Mouse (Mus musculus) neural tube, embryonic 14.5 days (tissue): Measurements from ENCODE around the gene Ube2n. TPM values are rescaled to one million over a fixed set of nuclear protein-coding genes. Genes with fewer than 3 reads are reported as not detected.
A peak's percentile ranks its signal among the peaks of the same experiment; 100 is the strongest.

ENCODE experiments used
- ATAC-seq: fragments of 200-750 bp; cut with Nextera tagmentation; 2 replicates; pipeline ENCODE4 v1.8.0; 2017; ENCODE audit warnings: low read depth, mild to moderate bottlenecking, moderate TSS enrichment, moderate library complexity
- H3K27ac ChIP-seq: fragments of 300-500 bp; sonication (generic); 2 replicates; pipeline ENCODE4 v1.5.1; 2014; ENCODE audit warnings: low read depth, mild to moderate bottlenecking, control low read depth, low read length, moderate library complexity, mixed read lengths
- H3K27me3 ChIP-seq: fragments of 300-500 bp; sonication (generic); 2 replicates; pipeline ENCODE4 v1.6.1; 2014; ENCODE audit warnings: low read length; ENCODE audit not compliant: control insufficient read depth, insufficient read depth
- H3K36me3 ChIP-seq: fragments of 300-500 bp; sonication (generic); 2 replicates; pipeline ENCODE4 v1.6.1; 2014; ENCODE audit warnings: low read length, mixed read lengths; ENCODE audit not compliant: control insufficient read depth, insufficient read depth
- H3K4me1 ChIP-seq: fragments of 300-500 bp; sonication (generic); 2 replicates; pipeline ENCODE4 v1.6.1; 2014; ENCODE audit warnings: low read length; ENCODE audit not compliant: control insufficient read depth, insufficient read depth
- H3K4me2 ChIP-seq: fragments of 300-500 bp; sonication (generic); 2 replicates; pipeline ENCODE4 v1.6.1; 2014; ENCODE audit warnings: mild to moderate bottlenecking, low read depth, low read length, control low read depth
- H3K4me3 ChIP-seq: fragments of 300-500 bp; sonication (generic); 2 replicates; pipeline ENCODE4 v1.5.1; 2014; ENCODE audit warnings: low read depth, low read length, control low read depth, mixed read lengths
- H3K9ac ChIP-seq: fragments of 300-500 bp; sonication (generic); replicated peaks from 2 replicates; pipeline ENCODE4 v1.6.1; 2014; ENCODE audit warnings: low read depth, mild to moderate bottlenecking, control low read depth, low read length, mixed read lengths
- H3K9me3 ChIP-seq: fragments of 300-500 bp; sonication (generic); 2 replicates; pipeline ENCODE4 v1.6.1; 2016; ENCODE audit warnings: low read length; ENCODE audit not compliant: control insufficient read depth
- WGBS: fragments of 180-500 bp; shearing (Covaris S2); extraction: QIAGEN DNeasy Blood & Tissue Kit; methylation state at CpG from one replicate; pipeline ENCODE4 v1.1.7; 2014; 5-methylcytosine and 5-hydroxymethylcytosine counted together
- polyA plus RNA-seq: library from polyadenylated mRNA; unstranded; fragments of >200 nt; fragmentation: Nextera tagmentation; extraction: Ambion mirVana; gene quantifications from 2 replicates; pipeline ENCODE4 v1.2.1, GENCODE M21; 2014

Ube2n gene
- polyA plus RNA-seq, 1 experiment from 2014 or later = 376 TPM

DNA sequence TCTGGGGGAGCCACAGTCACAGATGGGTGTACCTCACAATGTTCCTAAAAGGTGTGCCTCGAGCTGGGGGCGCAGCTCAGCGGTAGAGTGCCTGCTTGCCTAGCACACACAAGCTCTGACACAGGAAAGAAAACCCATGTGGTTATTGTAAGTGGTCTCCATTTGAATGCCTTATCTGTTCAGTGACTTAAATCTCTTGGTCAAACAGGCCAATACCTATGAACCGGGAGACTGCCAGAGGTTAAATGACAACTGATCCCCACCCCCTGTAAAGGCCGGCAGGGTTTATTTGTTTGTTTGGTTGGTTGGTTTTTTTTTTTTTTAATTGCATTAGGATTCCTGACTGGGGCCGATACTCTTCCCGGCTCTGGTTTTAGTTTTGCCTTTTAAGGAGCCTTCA is 44.5 kb downstream of the Ube2n start:
- ATAC-seq = no peak
- Histone ChIP-seq H3K9ac (no peak overlapping the region), H3K4me1 (peaks cover 16% of the 10 kb centered on the region; the same call in 1 of the 2 replicates), H3K27me3 (no peaks in the 10 kb centered on the region), H3K9me3 (no peaks in the 10 kb centered on the region), H3K36me3 (no peaks in the 10 kb centered on the region), H3K4me2 (no peak overlapping the region), H3K27ac (no peak overlapping the region), H3K4me3 (no peak overlapping the region)
- WGBS = 83% methylated on average over 7 of the region's 7 CpGs

DNA sequence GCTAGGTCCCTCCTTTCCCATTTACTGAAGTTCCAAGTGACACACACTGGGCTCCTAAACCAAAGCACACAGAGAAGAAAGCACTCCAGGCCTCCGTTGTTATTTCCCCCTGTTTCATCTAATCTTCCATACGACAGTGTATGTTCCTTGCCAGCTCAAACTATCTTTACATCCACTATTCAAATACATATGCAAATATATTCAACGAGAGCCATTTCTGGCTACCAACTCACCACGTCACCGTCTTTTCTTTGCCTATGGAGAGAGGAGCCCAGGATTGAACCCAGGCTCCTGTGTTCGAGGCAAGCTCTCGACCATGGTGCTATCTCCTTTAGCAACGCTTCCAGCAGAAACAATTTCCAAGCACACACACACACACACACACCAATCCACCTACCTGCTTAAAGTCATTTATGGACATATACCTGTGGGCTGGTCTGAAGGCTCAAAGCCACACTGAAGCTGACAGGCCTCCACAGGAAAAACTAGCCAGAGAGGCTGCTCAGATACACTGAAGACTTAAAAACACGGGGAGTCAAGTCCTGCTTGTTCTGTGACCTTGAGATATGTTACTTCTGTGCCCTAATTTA is 45.5 kb downstream of the Ube2n start:
- no peaks in the 10 kb centered on the region for H3K36me3 ChIP-seq
- no peak overlapping the region for H3K4me3 ChIP-seq
- H3K9ac ChIP-seq = no peak overlapping the region
- 85% methylated on average over 9 of the region's 9 CpGs for WGBS
- no peak for ATAC-seq
- no peak overlapping the region for H3K27ac ChIP-seq
- 0 out of 2 replicates have a peak overlapping the region, but pooled peaks have one; percentile 1 for H3K4me2 ChIP-seq
- H3K4me1 ChIP-seq = peaks cover 16% of the 10 kb centered on the region; the same call in 1 of the 2 replicates
- H3K27me3 ChIP-seq = no peaks in the 10 kb centered on the region
- H3K9me3 ChIP-seq = no peaks in the 10 kb centered on the region

DNA sequence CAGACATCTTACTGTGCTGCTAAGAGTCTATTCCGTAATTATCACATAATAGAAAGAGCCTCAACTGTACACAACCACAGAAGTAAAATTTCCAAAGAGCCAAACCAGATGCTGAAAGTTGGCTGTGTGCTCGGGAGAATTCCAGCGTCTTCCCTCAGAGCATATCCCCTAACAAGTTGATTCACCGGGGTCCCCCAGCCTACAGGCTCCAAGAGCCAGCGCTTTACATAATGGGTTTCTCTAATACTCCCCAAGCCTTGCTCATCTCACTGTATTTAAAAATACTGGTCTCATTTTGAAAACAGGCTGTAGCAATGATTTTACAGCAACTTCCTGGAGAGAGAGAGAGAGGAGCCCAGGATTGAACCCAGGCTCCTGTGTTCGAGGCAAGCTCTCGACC is 46.7 kb downstream of the Ube2n start:
- Histone ChIP-seq H3K27me3 (no peaks in the 10 kb centered on the region), H3K4me2 (peak overlapping the region; percentile 61), H3K36me3 (no peaks in the 10 kb centered on the region), H3K4me1 (peaks cover 16% of the 10 kb centered on the region; the same call in 1 of the 2 replicates), H3K27ac (no peak overlapping the region), H3K9me3 (no peaks in the 10 kb centered on the region), H3K9ac (no peak overlapping the region), H3K4me3 (peak overlapping the region; percentile 93)
- ATAC-seq = no peak
- WGBS = 48% methylated on average over 7 of the region's 7 CpGs

DNA sequence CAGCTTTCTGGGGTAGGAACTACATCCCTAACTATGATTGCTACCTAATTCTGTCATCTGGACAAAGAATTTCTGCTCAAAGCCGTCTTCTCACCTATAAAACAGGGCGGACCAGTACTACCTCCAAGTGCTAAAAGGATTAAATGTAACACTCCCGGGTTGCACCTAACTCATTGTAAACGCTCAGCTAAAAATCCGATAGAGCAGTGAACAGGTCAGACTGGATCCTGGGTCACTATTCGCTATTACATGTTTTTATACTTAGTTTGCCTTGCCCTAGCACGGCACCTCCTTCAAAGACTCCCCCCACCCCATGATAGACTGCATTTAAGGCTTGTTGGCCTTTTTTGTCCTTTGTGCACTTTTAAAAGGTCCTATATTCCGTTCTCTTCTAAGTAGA is 47.5 kb downstream of the Ube2n start:
- Histone ChIP-seq H3K27me3 (no peaks in the 10 kb centered on the region), H3K4me2 (peak overlapping the region; percentile 61), H3K36me3 (no peaks in the 10 kb centered on the region), H3K4me3 (peak overlapping the region; percentile 93), H3K9ac (peak overlapping the region; percentile 53; the same call in 1 of the 2 replicates), H3K9me3 (no peaks in the 10 kb centered on the region), H3K27ac (no peak overlapping the region), H3K4me1 (peaks cover 16% of the 10 kb centered on the region; the same call in 1 of the 2 replicates)
- 10% methylated on average over 8 of the region's 8 CpGs for WGBS
- ATAC-seq = no peak

DNA sequence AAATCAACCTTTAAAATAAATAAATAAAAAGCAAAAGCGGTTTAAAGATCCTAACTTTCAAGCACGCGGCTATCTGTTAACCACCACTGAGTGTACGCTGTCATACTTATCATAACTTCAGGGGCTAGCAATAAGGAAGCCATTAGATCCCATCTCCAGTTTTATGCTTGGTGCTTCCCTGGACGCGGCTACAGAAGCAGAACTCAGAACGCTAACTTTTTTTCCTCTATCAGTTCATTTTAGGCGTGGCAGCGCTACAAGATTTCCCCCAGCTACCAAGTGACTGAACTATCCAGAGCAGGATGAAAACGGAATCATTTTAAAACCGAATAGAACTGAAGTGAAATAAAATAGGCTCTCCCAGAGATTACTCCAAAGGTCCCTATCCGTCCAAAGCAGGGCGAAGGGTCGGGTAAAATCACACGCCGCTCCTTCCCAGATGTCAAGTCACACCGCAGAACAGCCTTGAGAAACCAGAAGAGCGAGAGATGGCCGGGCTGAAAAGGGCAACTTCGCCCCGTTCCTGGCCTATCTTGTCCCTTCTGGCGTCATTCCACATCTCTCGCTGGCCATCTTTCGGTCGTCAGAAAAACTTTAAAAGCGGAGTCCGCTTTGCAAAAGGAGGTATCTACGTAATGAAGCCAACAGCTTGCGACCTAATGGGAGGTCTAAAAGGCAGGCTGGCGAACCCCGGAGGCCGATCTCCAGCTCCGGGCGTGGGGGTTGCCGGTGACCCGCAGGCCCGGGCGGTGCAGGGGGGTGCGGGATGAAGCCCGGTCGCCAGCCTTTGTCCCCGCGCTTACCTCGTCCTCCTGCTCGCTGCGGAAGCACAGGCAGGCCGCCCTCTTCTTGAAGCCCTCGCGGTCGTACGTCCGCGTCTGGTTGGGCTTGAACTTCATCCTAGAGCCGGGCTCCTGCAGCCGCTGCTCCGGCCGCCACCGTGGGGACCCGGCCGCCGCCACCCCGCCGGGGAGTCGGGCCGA is 48.2 kb downstream of the Ube2n start:
- peaks cover 16% of the 10 kb centered on the region; the same call in 1 of the 2 replicates for H3K4me1 ChIP-seq
- peak overlapping the region; percentile 93 for H3K4me3 ChIP-seq
- H3K4me2 ChIP-seq = peak overlapping the region; percentile 61
- peak overlapping the region; percentile 84 for H3K9ac ChIP-seq
- H3K27me3 ChIP-seq = no peaks in the 10 kb centered on the region
- peak; percentile 70 for ATAC-seq
- under 1% methylated on average over 65 of the region's 65 CpGs for WGBS
- no peaks in the 10 kb centered on the region for H3K36me3 ChIP-seq
- H3K27ac ChIP-seq = peak overlapping the region; percentile 92
- no peaks in the 10 kb centered on the region for H3K9me3 ChIP-seq

DNA sequence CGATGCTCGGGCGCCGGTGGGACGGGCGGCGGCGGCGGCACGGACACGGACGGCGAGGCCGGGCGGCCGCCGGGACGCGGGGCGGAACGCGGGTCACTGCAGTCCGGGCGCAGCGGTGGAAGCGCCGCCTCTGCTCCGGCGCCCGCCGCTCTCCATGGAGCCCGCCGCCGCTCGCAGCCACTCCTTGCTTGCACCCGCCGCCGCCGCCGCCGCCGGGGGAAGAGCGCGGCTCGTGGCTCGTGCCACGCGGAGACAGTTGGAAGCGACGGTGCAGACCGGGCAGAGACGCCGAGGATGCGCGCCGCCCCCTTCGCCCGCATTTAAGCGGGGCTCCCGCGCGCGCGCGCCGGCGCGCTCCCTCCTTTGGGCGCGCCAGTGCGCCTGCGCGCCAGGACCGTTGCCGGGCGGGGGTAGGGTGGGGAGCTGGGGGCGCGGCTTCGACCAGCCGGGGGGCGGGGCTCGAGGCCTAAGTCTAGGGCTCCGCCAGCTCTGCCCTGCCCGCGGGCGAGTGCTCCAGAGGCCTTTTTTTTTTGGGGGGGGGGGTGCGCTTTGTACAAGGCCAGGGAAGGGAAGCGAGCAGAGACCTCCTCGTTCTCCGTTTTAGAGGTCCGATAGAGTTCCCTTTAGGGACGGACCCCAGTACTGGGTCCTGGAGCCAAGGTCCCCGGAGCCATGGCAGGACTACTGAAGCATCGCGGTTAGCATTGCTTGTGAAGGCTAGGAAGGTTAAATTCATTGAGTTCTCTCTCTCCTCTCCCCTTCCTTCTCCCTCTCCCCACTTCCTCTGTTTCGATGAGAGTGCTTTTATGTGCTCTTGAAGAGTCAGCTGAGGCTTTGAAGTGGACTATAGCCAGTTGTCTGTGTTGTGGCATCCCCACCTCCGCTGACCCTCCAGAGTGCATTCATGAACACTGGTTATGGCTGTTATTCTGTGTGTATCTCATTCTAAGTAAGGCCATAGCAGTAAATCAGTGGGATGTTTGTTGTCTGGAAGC is 49.2 kb downstream of the Ube2n start, which contains the start of gene Nudt4:
Gene Nudt4, minus strand, starts transcription at position 296 of the 995 bp plus-strand sequence.
- H3K27me3 ChIP-seq = no peaks in the 10 kb centered on the region
- H3K4me3 ChIP-seq = peak within 1 kb of the TSS; percentile 93
- H3K9me3 ChIP-seq = no peaks in the 10 kb centered on the region
- peak; percentile 94 for ATAC-seq
- H3K9ac ChIP-seq = peak within 1 kb of the TSS; percentile 84
- peak within 1 kb of the TSS; percentile 92 for H3K27ac ChIP-seq
- peaks cover 16% of the 10 kb centered on the region; the same call in 1 of the 2 replicates for H3K4me1 ChIP-seq
- no peaks in the 10 kb centered on the region for H3K36me3 ChIP-seq
- 1% methylated on average over 51 of the region's 97 CpGs for WGBS
- peak within 1 kb of the TSS; percentile 61 for H3K4me2 ChIP-seq

DNA sequence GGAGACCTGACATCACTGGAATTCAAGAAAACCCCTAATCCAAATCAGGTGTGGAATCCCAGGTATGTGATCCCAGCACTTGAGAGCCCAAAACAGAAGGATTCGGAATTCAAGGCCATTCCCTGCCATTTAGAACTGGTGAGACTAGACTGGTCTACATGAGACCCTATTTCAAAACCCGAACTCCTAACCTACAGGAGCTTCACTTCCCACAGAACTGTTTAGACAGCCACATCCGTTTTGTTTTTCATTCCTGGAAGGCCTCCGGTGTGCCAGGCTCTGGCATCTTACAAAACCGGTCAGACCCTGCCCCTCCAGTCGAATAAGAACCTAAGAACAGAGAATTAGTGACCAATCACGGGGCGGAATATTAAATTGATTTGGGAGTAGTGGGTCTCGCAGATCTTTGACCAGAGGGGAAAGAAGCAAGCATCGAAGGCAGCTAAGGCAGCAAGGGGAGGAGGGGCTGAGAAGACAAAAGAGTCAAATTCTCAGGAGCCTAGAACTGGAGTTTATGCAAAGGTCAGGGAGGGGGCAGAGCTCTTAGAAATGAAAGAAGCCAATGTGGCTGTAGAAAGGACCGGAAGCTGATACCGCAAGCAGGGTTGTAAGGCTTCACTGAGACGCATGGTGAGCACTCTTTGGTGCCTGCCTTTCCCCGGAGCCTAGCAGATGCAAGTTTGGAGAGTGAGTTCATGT is 50.4 kb downstream of the Ube2n start:
- no peak overlapping the region for H3K27ac ChIP-seq
- H3K9me3 ChIP-seq = no peaks in the 10 kb centered on the region
- H3K4me1 ChIP-seq = peaks cover 15% of the 10 kb centered on the region; the same call in 1 of the 2 replicates
- H3K4me2 ChIP-seq = no peak overlapping the region
- no peak overlapping the region for H3K4me3 ChIP-seq
- no peaks in the 10 kb centered on the region for H3K27me3 ChIP-seq
- H3K36me3 ChIP-seq = no peaks in the 10 kb centered on the region
- ATAC-seq = no peak
- H3K9ac ChIP-seq = no peak overlapping the region
- 21% methylated on average over 14 of the region's 14 CpGs for WGBS

DNA sequence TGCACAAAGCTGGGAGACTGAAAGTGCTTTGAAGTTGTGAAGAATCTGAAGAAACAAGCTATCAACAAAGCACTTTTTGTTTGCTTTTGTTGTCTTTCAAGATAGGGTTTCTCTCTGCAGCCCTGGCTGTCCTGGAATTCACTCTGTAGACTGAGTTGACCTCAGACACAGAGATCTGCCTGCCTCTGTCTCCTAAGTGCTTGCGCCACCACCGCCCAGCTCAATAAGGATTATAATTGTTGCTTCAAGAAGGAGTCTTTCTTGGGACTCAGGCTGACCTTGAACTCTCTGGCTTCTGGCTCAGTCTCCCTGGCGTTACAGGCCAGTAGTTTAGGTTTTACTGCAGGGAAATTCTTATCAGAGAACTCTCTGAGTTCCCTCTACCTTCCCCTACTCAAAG is 51.8 kb downstream of the Ube2n start:
- no peak overlapping the region for H3K9ac ChIP-seq
- no peak overlapping the region for H3K27ac ChIP-seq
- no peak for ATAC-seq
- H3K4me3 ChIP-seq = no peak overlapping the region
- H3K9me3 ChIP-seq = no peaks in the 10 kb centered on the region
- H3K27me3 ChIP-seq = no peaks in the 10 kb centered on the region
- WGBS = 94% methylated on average over 3 of the region's 3 CpGs
- peaks cover 8% of the 10 kb centered on the region; the same call in 1 of the 2 replicates for H3K4me1 ChIP-seq
- H3K36me3 ChIP-seq = no peaks in the 10 kb centered on the region
- no peak overlapping the region for H3K4me2 ChIP-seq
